Mouse (Mus musculus) heart, postnatal 36 days (tissue): ENCODE results near the gene Gm28360. TPM values are rescaled to one million over a fixed set of nuclear protein-coding genes. Genes with fewer than 3 reads are reported as not detected.
"Not testable (repeated sequence)": the region's sequence is repeated elsewhere in the genome, so short reads cannot be mapped to it uniquely, and the experiment has no call there.

Experiments used
- DNase-seq, 2 experiments: peaks; one replicate each; pipeline ENCODE4 v3.0.0; 2021 to 2022
- intact Hi-C: fragments of 180-260 bp; cut with DNase I; formaldehyde crosslinking; loops from one replicate; pipeline ENCODE4 v1.15.1; 2025
- total RNA-seq, 2 experiments: library from RNA; stranded (reverse); gene quantifications; 2 replicates each; pipeline ENCODE4 v1.2.3; 2021

The Gm28360 gene
- not detected for total RNA-seq

DNA sequence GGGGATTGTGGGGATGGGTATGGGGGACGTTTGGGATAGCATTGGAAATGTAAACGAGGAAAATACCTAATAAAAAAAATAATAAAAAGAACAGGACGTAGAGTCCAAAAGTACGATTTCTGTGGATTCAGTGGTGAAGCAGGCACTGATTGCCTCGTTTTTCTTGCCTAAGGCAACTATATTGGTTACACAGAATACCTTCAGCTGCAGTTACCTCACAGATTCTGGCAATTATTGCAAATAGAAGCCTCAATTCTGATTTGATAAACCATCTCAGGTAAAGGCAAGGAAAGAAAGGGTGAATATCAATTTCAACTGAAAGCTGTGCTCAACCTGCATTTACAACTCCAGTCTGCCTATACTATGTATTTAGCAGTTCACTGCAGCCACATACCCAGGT lies at the start of gene Gm28360:
Gene Gm28360, plus strand, starts transcription at position 301 of the 400 bp plus-strand sequence.
- intact Hi-C loops, DNase-seq: not testable (repeated sequence)

- DNase-seq, intact Hi-C loops: not testable (repeated sequence)
These were observed 49.0 kb upstream of the Gm28360 start, which contains the start of gene B020011L13Rik for GRCm38 (mm10) chr1:117780833-117781232. Gene B020011L13Rik (plus strand): TSS chr1:117781133.

- intact Hi-C loops, DNase-seq: not testable (repeated sequence)
These were observed 13.6 kb upstream of the Gm28360 start for GRCm38 (mm10) chr1:117816271-117816670.

DNA sequence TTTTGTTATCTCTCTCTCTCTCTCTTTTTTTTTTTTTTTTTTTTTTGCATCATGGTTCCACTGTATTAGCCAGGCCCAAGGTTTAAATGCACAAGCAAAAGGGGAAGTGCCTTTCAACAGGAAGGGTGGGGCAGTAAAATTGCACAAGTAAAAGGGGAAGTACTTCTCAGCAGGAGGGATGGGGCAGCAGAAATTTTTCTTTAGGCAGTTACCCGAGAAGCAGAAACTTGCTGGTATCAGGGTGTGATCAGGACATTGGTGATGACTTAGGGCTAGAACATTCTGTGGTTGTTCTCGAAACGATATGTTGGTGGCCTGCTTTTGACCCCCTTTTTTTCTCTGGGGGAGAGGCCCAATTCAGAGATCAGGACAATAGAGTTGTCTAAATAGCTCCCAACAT lies 21.8 kb downstream of the Gm28360 start:
- intact Hi-C loops, DNase-seq: not testable (repeated sequence)

Other genes with a start within 250 kb of the Gm28360 start
- not detected for gene Gm28363, start 132.9 kb upstream of the Gm28360 start, total RNA-seq
- gene B020011L13Rik, start 48.9 kb upstream of the Gm28360 start, total RNA-seq = not detected
- gene Gm28168, start 97.9 kb downstream of the Gm28360 start, total RNA-seq = not detected
- not detected for gene Gm7145, start 135.9 kb downstream of the Gm28360 start, total RNA-seq